Mouse (Mus musculus): ENCODE measurements at regions not wholly inside any gene's neighbourhood (a gene's known extent, or its start where the extent isn't known, plus 50 kb on each side); places are given as distances from the start of the nearest gene placed in this dataset.

- Histone ChIP-seq H3K9me3 (ENCODE audit: control insufficient read depth, low read depth, low read length) (no peaks in the 10 kb centered on the region), H3K4me3 (ENCODE audit: low read depth, low read length) (no peak overlapping the region), H3K36me3 (ENCODE audit: control insufficient read depth, insufficient read depth, low read length) (no peaks in the 10 kb centered on the region), H3K9ac (replicated peaks; ENCODE audit: low read depth, low read length) (no peak overlapping the region), H3K4me1 (ENCODE audit: control insufficient read depth, insufficient read depth, low read length) (no peaks in the 10 kb centered on the region), H3K4me2 (replicated peaks; ENCODE audit: low read depth, low read length) (no peak overlapping the region), H3K27me3 (ENCODE audit: control insufficient read depth, insufficient read depth, low read length) (no peaks in the 10 kb centered on the region), H3K27ac (ENCODE audit: low read length) (no peak overlapping the region)
- ATAC-seq (ENCODE audit: insufficient number of reproducible peaks, insufficient read depth, low FRiP score, low read depth): no peak
- 61% methylated on average over 12 of the region's 12 CpGs for WGBS
Measured at GRCm38 (mm10) chr3:144255596-144256550, 50.9 kb upstream of the Lmo4 start.

Measured in stomach, embryonic 14.5 days (tissue).